Mouse (Mus musculus) embryonic facial prominence, embryonic 15.5 days (tissue): ENCODE measurements at regions not wholly inside any gene's neighbourhood (a gene's known extent, or its start where the extent isn't known, plus 50 kb on each side); places are given as distances from the start of the nearest gene placed in this dataset.

Source experiments
- ATAC-seq: fragments of 200-750 bp; cut with Nextera tagmentation; 2 replicates; pipeline ENCODE4 v1.8.0; 2017; ENCODE audit warnings: low read depth, moderate TSS enrichment; ENCODE audit not compliant: insufficient number of reproducible peaks, low FRiP score, low TSS enrichment
- H3K27ac ChIP-seq: fragments of 300-500 bp; sonication (generic); replicated peaks from 2 replicates; pipeline ENCODE4 v1.5.1; 2015; ENCODE audit warnings: mild to moderate bottlenecking, inconsistent platforms
- H3K27me3 ChIP-seq: fragments of 300-500 bp; sonication (generic); 2 replicates; pipeline ENCODE4 v1.6.1; 2015; ENCODE audit warnings: inconsistent platforms
- H3K36me3 ChIP-seq: fragments of 300-500 bp; sonication (generic); 2 replicates; pipeline ENCODE4 v1.6.1; 2015; ENCODE audit warnings: mild to moderate bottlenecking, inconsistent platforms
- H3K4me1 ChIP-seq: fragments of 300-500 bp; sonication (generic); 2 replicates; pipeline ENCODE4 v1.6.1; 2015; ENCODE audit warnings: inconsistent platforms
- H3K4me2 ChIP-seq: fragments of 300-500 bp; sonication (generic); replicated peaks from 2 replicates; pipeline ENCODE4 v1.6.1; 2015; ENCODE audit warnings: mild to moderate bottlenecking, inconsistent platforms
- H3K4me3 ChIP-seq: fragments of 300-500 bp; sonication (generic); replicated peaks from 2 replicates; pipeline ENCODE4 v1.5.1; 2015; ENCODE audit warnings: mild to moderate bottlenecking, inconsistent platforms
- H3K9ac ChIP-seq: fragments of 300-500 bp; sonication (generic); 2 replicates; pipeline ENCODE4 v1.6.1; 2015; ENCODE audit warnings: inconsistent platforms
- H3K9me3 ChIP-seq: fragments of 300-500 bp; sonication (generic); replicated peaks from 2 replicates; pipeline ENCODE4 v1.6.1; 2016; ENCODE audit warnings: inconsistent platforms
- WGBS: fragments of 180-500 bp; shearing (Covaris S2); methylation state at CpG from one replicate; pipeline ENCODE4 v1.1.7; 2015; 5-methylcytosine and 5-hydroxymethylcytosine counted together

GRCm38 (mm10) chr10:83861574-83862190, 139.0 kb downstream of the 1500009L16Rik start:
- Histone ChIP-seq H3K4me2 (no peak overlapping the region), H3K4me1 (no peaks in the 10 kb centered on the region), H3K9me3 (no peaks in the 10 kb centered on the region), H3K9ac (no peak overlapping the region), H3K4me3 (no peak overlapping the region), H3K27ac (no peak overlapping the region), H3K27me3 (no peaks in the 10 kb centered on the region), H3K36me3 (no peaks in the 10 kb centered on the region)
- ATAC-seq: no peak
- WGBS: 43% methylated on average over 5 of the region's 5 CpGs

GRCm38 (mm10) chr10:83864591-83864990, 141.9 kb downstream of the 1500009L16Rik start:
- Histone ChIP-seq H3K36me3 (no peaks in the 10 kb centered on the region), H3K4me3 (no peak overlapping the region), H3K9me3 (no peaks in the 10 kb centered on the region), H3K27ac (no peak overlapping the region), H3K4me1 (no peaks in the 10 kb centered on the region), H3K27me3 (no peaks in the 10 kb centered on the region), H3K4me2 (no peak overlapping the region), H3K9ac (no peak overlapping the region)
- no peak for ATAC-seq
- WGBS: 69% methylated on average over 8 of the region's 8 CpGs

DNA sequence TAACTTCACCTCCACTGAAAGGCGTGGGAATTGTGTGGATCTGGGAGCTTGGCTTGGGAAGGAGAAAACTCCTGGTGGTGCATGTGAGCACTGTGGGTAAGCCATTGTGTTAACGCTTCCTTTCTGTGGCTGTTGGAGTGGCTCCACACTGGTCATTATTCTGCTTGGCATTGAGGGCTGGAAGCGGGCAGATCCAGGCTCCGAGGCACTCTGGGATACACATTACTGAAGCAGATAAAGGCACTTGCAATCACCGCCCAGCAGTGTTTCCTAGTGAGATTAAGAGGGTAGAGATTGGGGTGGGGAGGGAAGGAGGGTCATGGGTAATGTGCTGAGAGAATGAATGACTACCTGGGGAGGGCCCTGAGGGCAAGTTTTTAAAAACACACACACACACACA, 143.3 kb downstream of the 1500009L16Rik start:
- WGBS: 68% methylated on average over 5 of the region's 5 CpGs
- Histone ChIP-seq H3K4me1 (no peaks in the 10 kb centered on the region), H3K9me3 (no peaks in the 10 kb centered on the region), H3K36me3 (no peaks in the 10 kb centered on the region), H3K4me3 (no peak overlapping the region), H3K27me3 (no peaks in the 10 kb centered on the region), H3K9ac (no peak overlapping the region), H3K4me2 (no peak overlapping the region), H3K27ac (no peak overlapping the region)
- no peak for ATAC-seq

- Histone ChIP-seq H3K9ac (no peak overlapping the region), H3K27ac (no peak overlapping the region), H3K4me3 (no peak overlapping the region), H3K4me1 (no peaks in the 10 kb centered on the region), H3K4me2 (no peak overlapping the region), H3K9me3 (no peaks in the 10 kb centered on the region), H3K36me3 (no peaks in the 10 kb centered on the region), H3K27me3 (no peaks in the 10 kb centered on the region)
- ATAC-seq: no peak
- 47% methylated on average over 4 of the region's 4 CpGs for WGBS
Observed at GRCm38 (mm10) chr10:83871736-83872400, 149.2 kb downstream of the 1500009L16Rik start.

DNA sequence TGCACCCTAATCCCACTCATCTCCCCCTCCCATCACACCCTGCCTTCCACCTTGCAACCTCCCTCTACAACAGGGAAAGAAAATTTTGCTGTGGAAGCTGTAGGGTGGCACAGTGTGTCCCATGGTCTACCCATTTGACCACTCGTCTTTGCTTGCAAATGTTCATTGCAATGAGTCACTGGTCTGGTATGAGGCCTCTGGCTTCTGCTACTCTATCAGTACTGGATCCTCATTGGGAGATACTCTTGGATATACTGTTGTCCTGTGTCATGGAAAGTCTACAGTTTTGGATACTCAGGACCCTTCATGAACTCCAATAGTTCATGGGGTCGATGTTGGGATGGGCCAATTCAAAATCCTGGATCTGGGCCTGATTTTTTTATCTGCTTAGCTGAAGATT, 156.1 kb downstream of the 1500009L16Rik start:
- 82% methylated on average over 2 of the region's 2 CpGs for WGBS
- Histone ChIP-seq H3K9me3 (no peaks in the 10 kb centered on the region), H3K27me3 (no peaks in the 10 kb centered on the region), H3K27ac (no peak overlapping the region), H3K4me3 (no peak overlapping the region), H3K4me1 (peaks cover 22% of the 10 kb centered on the region), H3K4me2 (no peak overlapping the region), H3K36me3 (no peaks in the 10 kb centered on the region), H3K9ac (no peak overlapping the region)
- no peak for ATAC-seq

DNA sequence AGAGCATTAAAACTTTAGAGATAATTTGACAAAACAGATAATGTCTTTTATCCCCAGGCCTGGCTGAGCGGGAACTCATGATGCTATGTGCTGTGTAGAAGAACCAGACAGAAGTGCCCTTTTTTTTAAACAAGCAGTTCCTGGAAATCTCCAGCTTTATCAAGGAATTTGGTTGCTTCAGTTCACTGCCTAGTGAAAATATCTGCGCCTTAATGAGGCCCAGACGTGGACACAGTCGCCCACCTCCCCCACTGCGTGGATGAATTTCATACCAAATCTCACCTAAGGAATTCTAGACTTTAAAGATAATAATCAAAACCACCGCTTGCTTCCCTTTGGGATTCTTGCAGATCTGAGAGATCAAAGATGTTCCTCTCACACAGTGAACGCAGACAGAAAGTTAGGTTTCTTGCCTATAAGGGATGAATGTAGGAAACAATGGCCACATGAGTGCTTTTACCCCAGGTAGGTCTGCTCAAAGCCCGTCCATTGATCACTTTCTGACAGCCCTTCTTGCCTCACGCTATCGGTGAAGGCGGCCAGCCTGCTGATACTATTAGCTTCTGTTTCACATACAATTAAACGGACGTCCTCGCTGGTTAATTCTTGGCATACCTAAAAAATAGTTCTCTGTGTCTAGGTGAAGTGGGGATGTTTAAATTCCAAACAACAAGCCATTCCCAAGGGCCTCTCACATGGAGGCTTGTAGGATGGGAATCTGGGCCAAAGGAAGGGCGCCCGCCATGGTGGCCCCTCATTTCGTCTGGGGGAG, 159.6 kb downstream of the 1500009L16Rik start:
- WGBS: 24% methylated on average over 17 of the region's 17 CpGs
- ATAC-seq: no peak
- no peak overlapping the region for H3K4me2 ChIP-seq

GRCm38 (mm10) chr10:83882891-83883185, 160.2 kb downstream of the 1500009L16Rik start:
- Histone ChIP-seq H3K4me2 (no peak overlapping the region), H3K9me3 (no peaks in the 10 kb centered on the region), H3K27ac (peak overlapping the region; percentile 34), H3K4me3 (no peak overlapping the region), H3K27me3 (no peaks in the 10 kb centered on the region), H3K4me1 (peaks cover 22% of the 10 kb centered on the region), H3K9ac (no peak overlapping the region), H3K36me3 (no peaks in the 10 kb centered on the region)
- WGBS: 29% methylated on average over 1 of the region's 1 CpGs
- no peak for ATAC-seq

More for the DNA sequence above, 159.6 kb downstream of the 1500009L16Rik start:
- Histone ChIP-seq H3K27me3 (no peaks in the 10 kb centered on the region), H3K9me3 (no peaks in the 10 kb centered on the region), H3K9ac (no peak overlapping the region), H3K4me1 (peaks cover 22% of the 10 kb centered on the region), H3K4me3 (no peak overlapping the region), H3K36me3 (no peaks in the 10 kb centered on the region), H3K27ac (peak overlapping the region; percentile 34; the same call in 1 of the 2 replicates)

DNA sequence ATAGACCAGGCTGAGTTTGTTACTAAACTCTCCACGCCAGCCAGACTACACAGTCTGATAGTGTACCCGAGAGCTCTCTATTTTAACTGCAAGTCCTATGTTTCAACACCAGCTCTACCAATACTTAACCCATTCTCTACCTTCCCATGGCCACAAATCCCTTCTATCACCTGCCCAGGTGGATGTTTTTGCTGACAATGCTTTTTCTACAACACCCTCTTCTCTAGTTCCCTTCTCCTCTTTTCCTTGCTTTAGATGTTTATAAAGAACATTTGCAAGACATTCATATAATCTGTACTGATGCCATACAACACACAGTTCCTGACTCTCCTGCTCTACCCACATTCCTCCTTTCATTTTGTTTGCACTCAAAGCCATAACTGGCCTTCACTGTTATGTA, 161.9 kb downstream of the 1500009L16Rik start:
- 89% methylated on average over 2 of the region's 2 CpGs for WGBS
- Histone ChIP-seq H3K4me3 (no peak overlapping the region), H3K9me3 (no peaks in the 10 kb centered on the region), H3K27ac (no peak overlapping the region), H3K27me3 (no peaks in the 10 kb centered on the region), H3K36me3 (no peaks in the 10 kb centered on the region), H3K4me1 (peaks cover 22% of the 10 kb centered on the region), H3K9ac (no peak overlapping the region), H3K4me2 (no peak overlapping the region)
- no peak for ATAC-seq

DNA sequence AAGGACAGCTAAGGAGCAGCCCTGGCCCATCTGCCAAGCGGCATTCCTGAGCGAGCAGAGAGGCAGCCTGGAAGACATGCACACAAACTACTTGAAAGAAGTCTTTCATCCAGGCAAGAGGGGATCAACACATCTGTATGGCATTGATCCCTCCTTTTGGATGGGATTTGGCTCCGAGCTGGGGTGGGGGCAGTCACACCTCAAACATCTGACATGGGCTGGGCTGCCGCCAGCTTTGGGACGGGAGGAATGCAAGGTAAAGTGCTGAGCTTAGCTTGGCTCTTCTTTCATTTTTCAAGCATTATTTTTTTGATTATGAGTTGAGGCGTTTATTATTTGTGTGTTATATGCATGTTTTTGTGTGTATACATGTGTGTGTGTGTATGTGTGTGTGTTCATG, 165.9 kb downstream of the 1500009L16Rik start:
- Histone ChIP-seq H3K4me1 (no peaks in the 10 kb centered on the region), H3K27me3 (no peaks in the 10 kb centered on the region), H3K9ac (no peak overlapping the region), H3K4me2 (no peak overlapping the region), H3K27ac (no peak overlapping the region), H3K36me3 (no peaks in the 10 kb centered on the region), H3K4me3 (no peak overlapping the region), H3K9me3 (no peaks in the 10 kb centered on the region)
- WGBS: 46% methylated on average over 6 of the region's 6 CpGs
- no peak; the same call in 1 of the 2 replicates for ATAC-seq

DNA sequence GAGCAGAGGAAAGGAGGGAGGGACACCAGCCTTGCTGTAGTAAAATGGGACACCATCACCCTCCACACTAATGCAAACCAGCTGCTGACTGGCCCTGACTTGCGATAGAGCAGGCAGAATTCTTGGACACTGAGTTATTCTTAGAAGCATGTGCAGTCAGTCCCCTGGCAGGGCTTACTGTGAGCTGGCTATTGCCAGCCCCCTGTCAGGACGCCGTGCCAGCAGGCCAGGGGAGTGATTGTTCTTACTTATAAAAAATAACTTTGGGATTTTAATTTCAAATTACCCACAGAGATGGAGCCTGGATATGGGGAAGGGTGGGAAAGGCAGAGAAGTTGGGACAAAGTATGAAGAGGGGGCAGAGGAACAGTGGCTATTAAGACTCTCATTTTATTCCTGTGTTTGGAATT, 173.1 kb downstream of the 1500009L16Rik start:
- ATAC-seq: peak; percentile 83
- Histone ChIP-seq H3K9ac (no peak overlapping the region), H3K27ac (no peak overlapping the region), H3K4me1 (peaks cover 6% of the 10 kb centered on the region; the same call in 1 of the 2 replicates), H3K4me2 (no peak overlapping the region), H3K27me3 (no peaks in the 10 kb centered on the region), H3K36me3 (no peaks in the 10 kb centered on the region), H3K9me3 (no peaks in the 10 kb centered on the region), H3K4me3 (no peak overlapping the region)
- WGBS: 22% methylated on average over 3 of the region's 3 CpGs

- Histone ChIP-seq H3K4me1 (peaks cover 6% of the 10 kb centered on the region; the same call in 1 of the 2 replicates), H3K9me3 (no peaks in the 10 kb centered on the region), H3K27me3 (no peaks in the 10 kb centered on the region), H3K9ac (no peak overlapping the region), H3K27ac (no peak overlapping the region), H3K4me2 (no peak overlapping the region), H3K36me3 (no peaks in the 10 kb centered on the region), H3K4me3 (no peak overlapping the region)
- WGBS: 70% methylated on average over 5 of the region's 5 CpGs
- no peak for ATAC-seq
Observed at GRCm38 (mm10) chr10:83896160-83896559, 173.5 kb downstream of the 1500009L16Rik start.
